Mouse (Mus musculus) c-Kit-positive CD71-positive TER-119-negative erythroid progenitor cells, embryonic 14.5 days (primary cell): ENCODE results near the gene Lemd1.
"Not testable (repeated sequence)": the region's sequence is repeated elsewhere in the genome, so short reads cannot be mapped to it uniquely, and the experiment has no call there.

Experiments used
- DNase-seq: peaks from one replicate; pipeline ENCODE4 v3.0.0-alpha.2; 2013; ENCODE audit warnings: low read depth

Lemd1 gene

GRCm38 (mm10) chr1:132191093-132191785 is at the start of gene Lemd1, which contains the start of gene AC124108.1:
Lemd1 (plus strand) TSS chr1:132191431.
AC124108.1 (plus strand) TSS chr1:132191457.
- DNase-seq = no peak

GRCm38 (mm10) chr1:132141753-132142152 is 49.5 kb upstream of the Lemd1 start:
- no peak for DNase-seq

GRCm38 (mm10) chr1:132143079-132143478 is 48.2 kb upstream of the Lemd1 start:
- no peak for DNase-seq

- no peak for DNase-seq
Observed at GRCm38 (mm10) chr1:132143730-132144129, 47.5 kb upstream of the Lemd1 start.

- no peak for DNase-seq
Observed at GRCm38 (mm10) chr1:132144223-132144622, 47.0 kb upstream of the Lemd1 start.

GRCm38 (mm10) chr1:132144837-132145236 is 46.4 kb upstream of the Lemd1 start:
- no peak for DNase-seq

GRCm38 (mm10) chr1:132145973-132146685 is 45.1 kb upstream of the Lemd1 start:
- no peak for DNase-seq

GRCm38 (mm10) chr1:132149410-132149809 is 41.8 kb upstream of the Lemd1 start:
- no peak for DNase-seq

- DNase-seq = no peak
Observed at GRCm38 (mm10) chr1:132150171-132150570, 41.1 kb upstream of the Lemd1 start.

- no peak for DNase-seq
Observed at GRCm38 (mm10) chr1:132150817-132151601, 40.2 kb upstream of the Lemd1 start.

GRCm38 (mm10) chr1:132151908-132152307 is 39.3 kb upstream of the Lemd1 start:
- DNase-seq = no peak

GRCm38 (mm10) chr1:132153086-132153690 is 38.0 kb upstream of the Lemd1 start:
- no peak for DNase-seq

- no peak for DNase-seq
Observed at GRCm38 (mm10) chr1:132153691-132154090, 37.5 kb upstream of the Lemd1 start.

- DNase-seq = peak; percentile 86
Observed at GRCm38 (mm10) chr1:132155737-132156136, 35.5 kb upstream of the Lemd1 start.

GRCm38 (mm10) chr1:132157016-132157781 is 34.0 kb upstream of the Lemd1 start:
- peak; percentile 52 for DNase-seq

- DNase-seq = no peak
Observed at GRCm38 (mm10) chr1:132157808-132158207, 33.4 kb upstream of the Lemd1 start.

GRCm38 (mm10) chr1:132158741-132159140 is 32.5 kb upstream of the Lemd1 start:
- DNase-seq = no peak

GRCm38 (mm10) chr1:132159681-132160080 is 31.6 kb upstream of the Lemd1 start:
- no peak for DNase-seq

GRCm38 (mm10) chr1:132161211-132161880 is 29.9 kb upstream of the Lemd1 start:
- DNase-seq = no peak

GRCm38 (mm10) chr1:132162618-132163017 is 28.6 kb upstream of the Lemd1 start:
- not testable (repeated sequence) for DNase-seq
